Mouse (Mus musculus): ENCODE data around the gene Gapt. TPM values are rescaled to one million over a fixed set of nuclear protein-coding genes. Genes with fewer than 3 reads are reported as not detected.
"Not testable (repeated sequence)": the region's sequence is repeated elsewhere in the genome, so short reads cannot be mapped to it uniquely, and the experiment has no call there.

The Gapt gene
- total RNA-seq, 2 experiments from 2014 or later = 0.13 to 0.14 TPM

- TF ChIP-seq CTCF (IDR thresholded peaks at IDR 0.05) = no peak
- no peak for DNase-seq
- Histone ChIP-seq H3K4me3 (no peak overlapping the region), H3K27ac (no peak overlapping the region)
- intact Hi-C loops (cut with DNase I) = loop anchor here (1.0 to 10.0 kb wide), 4 partner anchors 302 to 846 kb away; no protein-coding TSS in a partner anchor
Observed at GRCm38 (mm10) chr13:110392631-110393030, 35.6 kb upstream of the Gapt start.

- H3K27ac ChIP-seq = no peak overlapping the region
- no peak overlapping the region for H3K4me3 ChIP-seq
- intact Hi-C loops (cut with DNase I) = loop anchor here (1.0 to 10.0 kb wide), 3 partner anchors 303 to 846 kb away; no protein-coding TSS in a partner anchor
- peak; percentile 91 for TF ChIP-seq CTCF (IDR thresholded peaks at IDR 0.05)
- DNase-seq = peak; percentile 43
Observed at GRCm38 (mm10) chr13:110392210-110392609, 35.2 kb upstream of the Gapt start.

- no peak for DNase-seq
Observed at GRCm38 (mm10) chr13:110384514-110384913, 27.5 kb upstream of the Gapt start.

GRCm38 (mm10) chr13:110382447-110382901 lies 25.5 kb upstream of the Gapt start:
- DNase-seq = no peak
- Histone ChIP-seq H3K27ac (no peak overlapping the region), H3K4me3 (no peak overlapping the region)
- TF ChIP-seq CTCF (IDR thresholded peaks at IDR 0.05) = peak; percentile 73
- intact Hi-C loops (cut with DNase I) = loop anchor here (1.0 to 2.0 kb wide), 2 partner anchors 856 to 1030 kb away; no protein-coding TSS in a partner anchor

More at GRCm38 (mm10) chr13:110384514-110384913, 27.5 kb upstream of the Gapt start:
- intact Hi-C loops (cut with DNase I) = no loop called here
- H3K4me3 ChIP-seq = no peak overlapping the region
- no peak for TF ChIP-seq CTCF (IDR thresholded peaks at IDR 0.05)
- no peak overlapping the region for H3K27ac ChIP-seq

GRCm38 (mm10) chr13:110369673-110370072 lies 12.7 kb upstream of the Gapt start:
- intact Hi-C loops (cut with DNase I) = no loop called here
- no peak for TF ChIP-seq CTCF (IDR thresholded peaks at IDR 0.05)
- Histone ChIP-seq H3K27ac (no peak overlapping the region), H3K4me3 (no peak overlapping the region)
- no peak for DNase-seq

- intact Hi-C loops (cut with DNase I) = loop anchor here (1.0 kb wide), 1 partner anchor 306 kb away; no protein-coding TSS in a partner anchor
- H3K4me3 ChIP-seq, H3K27ac ChIP-seq: not testable (repeated sequence)
- TF ChIP-seq CTCF (IDR thresholded peaks at IDR 0.05) = peak; percentile 94
- peak; percentile 32 for DNase-seq
Observed at GRCm38 (mm10) chr13:110368556-110369040, 11.6 kb upstream of the Gapt start.

- DNase-seq = no peak
- TF ChIP-seq CTCF (IDR thresholded peaks at IDR 0.05) = no peak
- intact Hi-C loops (cut with DNase I) = loop anchor here (1.0 kb wide), 1 partner anchor 306 kb away; no protein-coding TSS in a partner anchor
- Histone ChIP-seq H3K4me3 (no peak overlapping the region), H3K27ac (no peak overlapping the region)
Observed at GRCm38 (mm10) chr13:110367961-110368555, 11.1 kb upstream of the Gapt start.

- Histone ChIP-seq H3K4me3 (no peak overlapping the region), H3K27ac (no peak overlapping the region)
- intact Hi-C loops (cut with DNase I) = no loop called here
- DNase-seq = no peak
- TF ChIP-seq CTCF (IDR thresholded peaks at IDR 0.05) = no peak
Observed at GRCm38 (mm10) chr13:110366477-110366876, 9.5 kb upstream of the Gapt start.

GRCm38 (mm10) chr13:110363722-110364121 lies 6.7 kb upstream of the Gapt start:
- no peak for TF ChIP-seq CTCF (IDR thresholded peaks at IDR 0.05)

GRCm38 (mm10) chr13:110351051-110351450 lies 5.9 kb downstream of the Gapt start:
- H3K4me3 ChIP-seq = no peak overlapping the region
- no peak for TF ChIP-seq CTCF (IDR thresholded peaks at IDR 0.05)
- H3K27ac ChIP-seq = no peak overlapping the region
- DNase-seq = no peak
- intact Hi-C loops (cut with DNase I) = no loop called here

More at GRCm38 (mm10) chr13:110363722-110364121, 6.7 kb upstream of the Gapt start:
- intact Hi-C loops (cut with DNase I) = no loop called here
- no peak for DNase-seq
- Histone ChIP-seq H3K27ac (no peak overlapping the region), H3K4me3 (no peak overlapping the region)

GRCm38 (mm10) chr13:110346707-110347106 lies 10.3 kb downstream of the Gapt start:
- no peak for DNase-seq
- TF ChIP-seq CTCF (IDR thresholded peaks at IDR 0.05) = no peak
- intact Hi-C loops (cut with DNase I) = no loop called here

GRCm38 (mm10) chr13:110342602-110343001 lies 14.4 kb downstream of the Gapt start:
- no peak for DNase-seq
- no peak overlapping the region for H3K4me3 ChIP-seq
- no peak overlapping the region for H3K27ac ChIP-seq
- no peak for TF ChIP-seq CTCF (IDR thresholded peaks at IDR 0.05)
- intact Hi-C loops (cut with DNase I) = no loop called here

More at GRCm38 (mm10) chr13:110346707-110347106, 10.3 kb downstream of the Gapt start:
- Histone ChIP-seq H3K4me3 (no peak overlapping the region), H3K27ac (no peak overlapping the region)

GRCm38 (mm10) chr13:110332958-110333597 lies 23.9 kb downstream of the Gapt start:
- DNase-seq = no peak
- intact Hi-C loops (cut with DNase I) = no loop called here
- H3K27ac ChIP-seq = no peak overlapping the region
- no peak overlapping the region for H3K4me3 ChIP-seq
- TF ChIP-seq CTCF (IDR thresholded peaks at IDR 0.05) = no peak
